Mouse (Mus musculus): ENCODE measurements around the gene Amigo3. TPM values are rescaled to one million over a fixed set of nuclear protein-coding genes. Genes with fewer than 3 reads are reported as not detected.

Amigo3 gene
- polyA plus RNA-seq, 1 experiment, result 1.9 TPM

- Histone ChIP-seq H3K27me3 (ENCODE audit: control insufficient read depth, insufficient read depth, insufficient read length) (no peaks in the 10 kb centered on the region), H3K4me3 (ENCODE audit: insufficient read depth, poor library complexity, severe bottlenecking) (peak within 1 kb of the TSS; percentile 61)
These were observed 27.2 kb downstream of the Amigo3 start, which contains the start of gene Mst1 for GRCm38 (mm10) chr9:108080168-108080567. Gene Mst1 (plus strand): TSS chr9:108080436.

GRCm38 (mm10) chr9:108082549-108082948, 29.6 kb downstream of the Amigo3 start:
- Histone ChIP-seq H3ac (ENCODE audit: control insufficient read depth, insufficient read length, low read depth) (no peak overlapping the region), H3K27me3 (ENCODE audit: control insufficient read depth, insufficient read depth, insufficient read length) (no peaks in the 10 kb centered on the region), H3K79me2 (ENCODE audit: control insufficient read depth, insufficient read depth) (peaks cover 8% of the 10 kb centered on the region), H3K4me3 (ENCODE audit: insufficient read depth, poor library complexity, severe bottlenecking) (no peak overlapping the region), H3K79me3 (ENCODE audit: low read depth) (no peaks in the 10 kb centered on the region), H3K36me3 (ENCODE audit: control insufficient read depth, insufficient read depth) (peaks cover 13% of the 10 kb centered on the region)
- TF ChIP-seq CEBPB (IDR thresholded peaks at IDR 0.05; ENCODE audit: low read depth) (no peak), FOSL1 (IDR thresholded peaks at IDR 0.05; ENCODE audit: insufficient read depth, low read length, poor library complexity, severe bottlenecking) (no peak), USF1 (IDR thresholded peaks at IDR 0.05; ENCODE audit: low read depth) (no peak), MAX (IDR thresholded peaks at IDR 0.05) (no peak), MYOG (IDR thresholded peaks at IDR 0.05; ENCODE audit: control insufficient read depth, extremely low read depth, insufficient read length) (no peak)

More at GRCm38 (mm10) chr9:108080168-108080567, 27.2 kb downstream of the Amigo3 start, which contains the start of gene Mst1:
- Histone ChIP-seq H3K36me3 (ENCODE audit: control insufficient read depth, insufficient read depth) (peaks cover 6% of the 10 kb centered on the region), H3K79me2 (ENCODE audit: control insufficient read depth, insufficient read depth) (peaks cover 8% of the 10 kb centered on the region), H3ac (ENCODE audit: control insufficient read depth, insufficient read length, low read depth) (peak within 1 kb of the TSS; percentile 31), H3K79me3 (ENCODE audit: low read depth) (no peaks in the 10 kb centered on the region)
- TF ChIP-seq MAX (IDR thresholded peaks at IDR 0.05) (no peak), MYOD1 (IDR thresholded peaks at IDR 0.05; ENCODE audit: control insufficient read depth, insufficient read length, low read depth) (no peak), MYOG (IDR thresholded peaks at IDR 0.05; ENCODE audit: control insufficient read depth, extremely low read depth, insufficient read length) (no peak), USF1 (IDR thresholded peaks at IDR 0.05; ENCODE audit: low read depth) (no peak), CTCF (IDR thresholded peaks at IDR 0.05; ENCODE audit: control insufficient read depth, insufficient read depth, insufficient read length) (no peak), CEBPB (IDR thresholded peaks at IDR 0.05; ENCODE audit: low read depth) (no peak), FOSL1 (IDR thresholded peaks at IDR 0.05; ENCODE audit: insufficient read depth, low read length, poor library complexity, severe bottlenecking) (no peak)

- peaks cover 18% of the 10 kb centered on the region for H3K36me3 ChIP-seq (ENCODE audit: control insufficient read depth, insufficient read depth)
- no peak within 1 kb of the TSS for H3K4me3 ChIP-seq (ENCODE audit: insufficient read depth, poor library complexity, severe bottlenecking)
- no peaks in the 10 kb centered on the region for H3K79me3 ChIP-seq (ENCODE audit: low read depth)
- H3ac ChIP-seq (ENCODE audit: control insufficient read depth, insufficient read length, low read depth), result no peak within 1 kb of the TSS
- H3K79me2 ChIP-seq (ENCODE audit: control insufficient read depth, insufficient read depth), result peaks cover 8% of the 10 kb centered on the region
- TF ChIP-seq MAX (IDR thresholded peaks at IDR 0.05), result no peak
- TF ChIP-seq CEBPB (IDR thresholded peaks at IDR 0.05; ENCODE audit: low read depth), result no peak
- no peak for TF ChIP-seq USF1 (IDR thresholded peaks at IDR 0.05; ENCODE audit: low read depth)
- no peak for TF ChIP-seq FOSL1 (IDR thresholded peaks at IDR 0.05; ENCODE audit: insufficient read depth, low read length, poor library complexity, severe bottlenecking)
- TF ChIP-seq MYOD1 (IDR thresholded peaks at IDR 0.05; ENCODE audit: control insufficient read depth, insufficient read length, low read depth), result no peak
- no peak for TF ChIP-seq CTCF (IDR thresholded peaks at IDR 0.05; ENCODE audit: control insufficient read depth, insufficient read depth, insufficient read length)
- TF ChIP-seq MYOG (IDR thresholded peaks at IDR 0.05; ENCODE audit: control insufficient read depth, extremely low read depth, insufficient read length), result no peak
- no peaks in the 10 kb centered on the region for H3K27me3 ChIP-seq (ENCODE audit: control insufficient read depth, insufficient read depth, insufficient read length)
These were observed 30.1 kb downstream of the Amigo3 start, which contains the start of gene Rnf123 for GRCm38 (mm10) chr9:108082988-108083431. Gene Rnf123 (minus strand): TSS chr9:108083346.

DNA sequence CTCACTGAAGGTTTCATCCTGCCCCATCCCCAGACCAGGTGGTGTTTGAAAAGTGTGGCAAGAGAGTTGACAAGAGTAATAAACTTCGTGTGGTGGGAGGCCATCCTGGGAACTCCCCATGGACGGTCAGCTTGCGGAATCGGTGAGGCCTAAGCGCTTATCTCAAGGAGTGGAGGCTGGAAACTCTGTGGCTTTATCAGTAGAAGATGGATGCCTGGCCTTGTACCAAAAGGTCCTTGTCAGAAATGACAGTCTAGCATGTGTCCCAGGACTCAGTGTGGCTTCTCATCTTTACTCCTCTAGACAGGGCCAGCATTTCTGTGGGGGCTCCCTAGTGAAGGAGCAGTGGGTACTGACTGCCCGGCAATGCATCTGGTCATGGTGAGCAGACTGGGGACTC, 30.6 kb downstream of the Amigo3 start:
- no peak overlapping the region for H3ac ChIP-seq (ENCODE audit: control insufficient read depth, insufficient read length, low read depth)
- TF ChIP-seq MYOD1 (IDR thresholded peaks at IDR 0.05; ENCODE audit: control insufficient read depth, insufficient read length, low read depth) (no peak), CEBPB (IDR thresholded peaks at IDR 0.05; ENCODE audit: low read depth) (no peak), FOSL1 (IDR thresholded peaks at IDR 0.05; ENCODE audit: insufficient read depth, low read length, poor library complexity, severe bottlenecking) (no peak), CTCF (IDR thresholded peaks at IDR 0.05; ENCODE audit: control insufficient read depth, insufficient read depth, insufficient read length) (no peak), MAX (IDR thresholded peaks at IDR 0.05) (no peak), USF1 (IDR thresholded peaks at IDR 0.05; ENCODE audit: low read depth) (no peak), MYOG (IDR thresholded peaks at IDR 0.05; ENCODE audit: control insufficient read depth, extremely low read depth, insufficient read length) (no peak)
- no peaks in the 10 kb centered on the region for H3K79me3 ChIP-seq (ENCODE audit: low read depth)
- H3K27me3 ChIP-seq (ENCODE audit: control insufficient read depth, insufficient read depth, insufficient read length), result no peaks in the 10 kb centered on the region
- no peak overlapping the region for H3K4me3 ChIP-seq (ENCODE audit: insufficient read depth, poor library complexity, severe bottlenecking)
- peaks cover 5% of the 10 kb centered on the region for H3K79me2 ChIP-seq (ENCODE audit: control insufficient read depth, insufficient read depth)
- H3K36me3 ChIP-seq (ENCODE audit: control insufficient read depth, insufficient read depth), result peaks cover 23% of the 10 kb centered on the region

DNA sequence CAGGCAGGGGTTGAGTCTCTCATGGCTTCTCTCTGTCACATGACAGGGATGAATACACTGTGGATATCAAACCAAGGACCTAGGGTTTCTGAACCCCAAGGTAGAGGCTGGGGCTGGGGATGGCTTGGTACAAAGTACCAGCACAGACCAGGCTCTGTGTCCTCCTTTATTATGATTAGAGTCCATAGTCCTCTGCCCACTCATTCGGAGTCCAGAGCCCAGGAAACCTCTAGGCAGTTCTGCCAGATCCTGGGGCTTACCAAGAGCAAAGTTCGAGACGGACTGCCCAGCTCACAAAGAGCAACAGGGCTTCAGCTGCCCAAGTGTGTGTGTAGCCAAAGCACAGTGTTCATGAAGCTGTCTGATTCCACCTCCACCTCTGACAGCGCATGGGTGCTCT, 32.3 kb downstream of the Amigo3 start:
- Histone ChIP-seq H3K36me3 (ENCODE audit: control insufficient read depth, insufficient read depth) (peaks cover 28% of the 10 kb centered on the region), H3K79me3 (ENCODE audit: low read depth) (no peaks in the 10 kb centered on the region)
- TF ChIP-seq MYOD1 (IDR thresholded peaks at IDR 0.05; ENCODE audit: control insufficient read depth, insufficient read length, low read depth) (no peak), MYOG (IDR thresholded peaks at IDR 0.05; ENCODE audit: control insufficient read depth, extremely low read depth, insufficient read length) (no peak), CEBPB (IDR thresholded peaks at IDR 0.05; ENCODE audit: low read depth) (no peak), FOSL1 (IDR thresholded peaks at IDR 0.05; ENCODE audit: insufficient read depth, low read length, poor library complexity, severe bottlenecking) (no peak), CTCF (IDR thresholded peaks at IDR 0.05; ENCODE audit: control insufficient read depth, insufficient read depth, insufficient read length) (no peak), MAX (IDR thresholded peaks at IDR 0.05) (no peak), USF1 (IDR thresholded peaks at IDR 0.05; ENCODE audit: low read depth) (no peak)

More for the DNA sequence above, 32.3 kb downstream of the Amigo3 start:
- H3K27me3 ChIP-seq (ENCODE audit: control insufficient read depth, insufficient read depth, insufficient read length), result no peaks in the 10 kb centered on the region
- no peak overlapping the region for H3ac ChIP-seq (ENCODE audit: control insufficient read depth, insufficient read length, low read depth)
- H3K79me2 ChIP-seq (ENCODE audit: control insufficient read depth, insufficient read depth), result no peaks in the 10 kb centered on the region
- H3K4me3 ChIP-seq (ENCODE audit: insufficient read depth, poor library complexity, severe bottlenecking), result no peak overlapping the region
